Mouse (Mus musculus): ENCODE data around the gene Rab3ip. TPM values are rescaled to one million over a fixed set of nuclear protein-coding genes. Genes with fewer than 3 reads are reported as not detected.

Gene Rab3ip
- polyA plus RNA-seq, 1 experiment from 2014 or later: 41.9 TPM

GRCm38 (mm10) chr10:116933794-116934193 is 16.8 kb downstream of the Rab3ip start:
- Histone ChIP-seq H3K4me1 (replicated peaks) (0 out of 2 replicates have a peak, but pooled peaks cover 3% of the 10 kb centered on the region), H3K9me3 (no peaks in the 10 kb centered on the region), H3K27me3 (no peaks in the 10 kb centered on the region), H3K27ac (no peak overlapping the region), H3K4me2 (no peak overlapping the region), H3K4me3 (replicated peaks) (no peak overlapping the region), H3K36me3 (peaks cover 56% of the 10 kb centered on the region), H3K9ac (replicated peaks) (no peak overlapping the region)
- 92% methylated on average over 7 of the region's 7 CpGs for WGBS
- no peak for ATAC-seq (ENCODE audit: insufficient number of reproducible peaks, insufficient read depth, low FRiP score, low TSS enrichment, low read depth)

- no peak overlapping the region for H3K4me3 ChIP-seq (replicated peaks)
- no peak overlapping the region for H3K4me2 ChIP-seq
- ATAC-seq (ENCODE audit: insufficient number of reproducible peaks, insufficient read depth, low FRiP score, low TSS enrichment, low read depth): no peak
- H3K4me1 ChIP-seq (replicated peaks): 0 out of 2 replicates have a peak, but pooled peaks cover 3% of the 10 kb centered on the region
- WGBS: 84% methylated on average over 13 of the region's 13 CpGs
- no peak overlapping the region for H3K9ac ChIP-seq (replicated peaks)
- H3K36me3 ChIP-seq: peaks cover 53% of the 10 kb centered on the region
- no peaks in the 10 kb centered on the region for H3K27me3 ChIP-seq
- H3K9me3 ChIP-seq: no peaks in the 10 kb centered on the region
- no peak overlapping the region for H3K27ac ChIP-seq
Measured at GRCm38 (mm10) chr10:116932418-116932817, 18.2 kb downstream of the Rab3ip start.

- H3K4me1 ChIP-seq (replicated peaks): 0 out of 2 replicates have a peak, but pooled peaks cover 3% of the 10 kb centered on the region
- no peak overlapping the region for H3K4me3 ChIP-seq (replicated peaks)
- H3K4me2 ChIP-seq: no peak overlapping the region
- H3K9me3 ChIP-seq: no peaks in the 10 kb centered on the region
- no peak for ATAC-seq (ENCODE audit: insufficient number of reproducible peaks, insufficient read depth, low FRiP score, low TSS enrichment, low read depth)
- WGBS: 83% methylated on average over 15 of the region's 15 CpGs
- H3K9ac ChIP-seq (replicated peaks): no peak overlapping the region
- peaks cover 53% of the 10 kb centered on the region for H3K36me3 ChIP-seq
- no peaks in the 10 kb centered on the region for H3K27me3 ChIP-seq
- no peak overlapping the region for H3K27ac ChIP-seq
Measured at GRCm38 (mm10) chr10:116931497-116932179, 18.9 kb downstream of the Rab3ip start.

- ATAC-seq (ENCODE audit: insufficient number of reproducible peaks, insufficient read depth, low FRiP score, low TSS enrichment, low read depth): no peak
- H3K36me3 ChIP-seq: peaks cover 53% of the 10 kb centered on the region
- H3K27ac ChIP-seq: no peak overlapping the region
- 0 out of 2 replicates have a peak, but pooled peaks cover 3% of the 10 kb centered on the region for H3K4me1 ChIP-seq (replicated peaks)
- 72% methylated on average over 6 of the region's 7 CpGs for WGBS
- H3K9ac ChIP-seq (replicated peaks): no peak overlapping the region
- H3K4me3 ChIP-seq (replicated peaks): no peak overlapping the region
- no peak overlapping the region for H3K4me2 ChIP-seq
- H3K9me3 ChIP-seq: no peaks in the 10 kb centered on the region
- no peaks in the 10 kb centered on the region for H3K27me3 ChIP-seq
Measured at GRCm38 (mm10) chr10:116930936-116931335, 19.6 kb downstream of the Rab3ip start.

- no peak for ATAC-seq (ENCODE audit: insufficient number of reproducible peaks, insufficient read depth, low FRiP score, low TSS enrichment, low read depth)
- no peak overlapping the region for H3K4me2 ChIP-seq
- H3K27ac ChIP-seq: no peak overlapping the region
- H3K36me3 ChIP-seq: peaks cover 56% of the 10 kb centered on the region
- WGBS: 86% methylated on average over 7 of the region's 7 CpGs
- no peaks in the 10 kb centered on the region for H3K27me3 ChIP-seq
- H3K4me1 ChIP-seq (replicated peaks): 0 out of 2 replicates have a peak, but pooled peaks cover 3% of the 10 kb centered on the region
- no peaks in the 10 kb centered on the region for H3K9me3 ChIP-seq
- H3K9ac ChIP-seq (replicated peaks): no peak overlapping the region
- no peak overlapping the region for H3K4me3 ChIP-seq (replicated peaks)
Measured at GRCm38 (mm10) chr10:116930506-116930905, 20.1 kb downstream of the Rab3ip start.

GRCm38 (mm10) chr10:116928826-116929225 is 21.7 kb downstream of the Rab3ip start:
- H3K27me3 ChIP-seq: no peaks in the 10 kb centered on the region
- H3K9ac ChIP-seq (replicated peaks): no peak overlapping the region
- WGBS: 87% methylated on average over 3 of the region's 3 CpGs
- no peak overlapping the region for H3K4me3 ChIP-seq (replicated peaks)
- H3K36me3 ChIP-seq: peaks cover 68% of the 10 kb centered on the region
- no peaks in the 10 kb centered on the region for H3K4me1 ChIP-seq (replicated peaks)
- no peak overlapping the region; the same call in 1 of the 2 replicates for H3K27ac ChIP-seq
- no peak overlapping the region for H3K4me2 ChIP-seq
- no peaks in the 10 kb centered on the region for H3K9me3 ChIP-seq
- no peak for ATAC-seq (ENCODE audit: insufficient number of reproducible peaks, insufficient read depth, low FRiP score, low TSS enrichment, low read depth)

- WGBS: 81% methylated on average over 11 of the region's 11 CpGs
- H3K36me3 ChIP-seq: peaks cover 75% of the 10 kb centered on the region
- H3K4me3 ChIP-seq (replicated peaks): no peak overlapping the region
- H3K27me3 ChIP-seq: no peaks in the 10 kb centered on the region
- H3K9me3 ChIP-seq: no peaks in the 10 kb centered on the region
- H3K4me1 ChIP-seq (replicated peaks): no peaks in the 10 kb centered on the region
- no peak overlapping the region for H3K27ac ChIP-seq
- no peak for ATAC-seq (ENCODE audit: insufficient number of reproducible peaks, insufficient read depth, low FRiP score, low TSS enrichment, low read depth)
- H3K4me2 ChIP-seq: no peak overlapping the region
- no peak overlapping the region for H3K9ac ChIP-seq (replicated peaks)
Measured at GRCm38 (mm10) chr10:116926428-116927113, 24.0 kb downstream of the Rab3ip start.

- H3K9ac ChIP-seq (replicated peaks): no peak overlapping the region
- no peaks in the 10 kb centered on the region for H3K27me3 ChIP-seq
- peaks cover 81% of the 10 kb centered on the region for H3K36me3 ChIP-seq
- ATAC-seq (ENCODE audit: insufficient number of reproducible peaks, insufficient read depth, low FRiP score, low TSS enrichment, low read depth): no peak
- WGBS: 92% methylated on average over 19 of the region's 19 CpGs
- no peaks in the 10 kb centered on the region for H3K9me3 ChIP-seq
- H3K4me3 ChIP-seq (replicated peaks): no peak overlapping the region
- H3K4me1 ChIP-seq (replicated peaks): no peaks in the 10 kb centered on the region
- no peak overlapping the region for H3K4me2 ChIP-seq
- H3K27ac ChIP-seq: no peak overlapping the region
Measured at GRCm38 (mm10) chr10:116923651-116924495, 26.7 kb downstream of the Rab3ip start.

- ATAC-seq (ENCODE audit: insufficient number of reproducible peaks, insufficient read depth, low FRiP score, low TSS enrichment, low read depth): no peak
- no peak overlapping the region for H3K4me3 ChIP-seq (replicated peaks)
- H3K9ac ChIP-seq (replicated peaks): no peak overlapping the region
- no peak overlapping the region for H3K27ac ChIP-seq
- peaks cover 77% of the 10 kb centered on the region for H3K36me3 ChIP-seq
- no peak overlapping the region for H3K4me2 ChIP-seq
- H3K27me3 ChIP-seq: no peaks in the 10 kb centered on the region
- no peaks in the 10 kb centered on the region for H3K9me3 ChIP-seq
- H3K4me1 ChIP-seq (replicated peaks): no peaks in the 10 kb centered on the region
- 87% methylated on average over 15 of the region's 15 CpGs for WGBS
Measured at GRCm38 (mm10) chr10:116922161-116922560, 28.4 kb downstream of the Rab3ip start.

GRCm38 (mm10) chr10:116921416-116921815 is 29.2 kb downstream of the Rab3ip start:
- no peak overlapping the region for H3K4me3 ChIP-seq (replicated peaks)
- peaks cover 3% of the 10 kb centered on the region; the same call in 1 of the 2 replicates for H3K4me1 ChIP-seq (replicated peaks)
- peaks cover 74% of the 10 kb centered on the region for H3K36me3 ChIP-seq
- 91% methylated on average over 15 of the region's 15 CpGs for WGBS
- H3K9ac ChIP-seq (replicated peaks): no peak overlapping the region
- ATAC-seq (ENCODE audit: insufficient number of reproducible peaks, insufficient read depth, low FRiP score, low TSS enrichment, low read depth): no peak
- H3K27ac ChIP-seq: no peak overlapping the region
- H3K4me2 ChIP-seq: no peak overlapping the region
- no peaks in the 10 kb centered on the region for H3K27me3 ChIP-seq
- no peaks in the 10 kb centered on the region for H3K9me3 ChIP-seq

GRCm38 (mm10) chr10:116920641-116921040 is 29.9 kb downstream of the Rab3ip start:
- peaks cover 73% of the 10 kb centered on the region for H3K36me3 ChIP-seq
- no peak for ATAC-seq (ENCODE audit: insufficient number of reproducible peaks, insufficient read depth, low FRiP score, low TSS enrichment, low read depth)
- H3K4me3 ChIP-seq (replicated peaks): no peak overlapping the region
- H3K9me3 ChIP-seq: no peaks in the 10 kb centered on the region
- no peak overlapping the region for H3K9ac ChIP-seq (replicated peaks)
- H3K27ac ChIP-seq: no peak overlapping the region
- H3K4me1 ChIP-seq (replicated peaks): peaks cover 3% of the 10 kb centered on the region; the same call in 1 of the 2 replicates
- 94% methylated on average over 8 of the region's 8 CpGs for WGBS
- H3K4me2 ChIP-seq: no peak overlapping the region
- H3K27me3 ChIP-seq: no peaks in the 10 kb centered on the region
